Mouse (Mus musculus): ENCODE measurements at regions not wholly inside any gene's neighbourhood (a gene's known extent, or its start where the extent isn't known, plus 50 kb on each side); places are given as distances from the start of the nearest gene placed in this dataset.
"Not testable (repeated sequence)": the region's sequence is repeated elsewhere in the genome, so short reads cannot be mapped to it uniquely, and the experiment has no call there.

DNA sequence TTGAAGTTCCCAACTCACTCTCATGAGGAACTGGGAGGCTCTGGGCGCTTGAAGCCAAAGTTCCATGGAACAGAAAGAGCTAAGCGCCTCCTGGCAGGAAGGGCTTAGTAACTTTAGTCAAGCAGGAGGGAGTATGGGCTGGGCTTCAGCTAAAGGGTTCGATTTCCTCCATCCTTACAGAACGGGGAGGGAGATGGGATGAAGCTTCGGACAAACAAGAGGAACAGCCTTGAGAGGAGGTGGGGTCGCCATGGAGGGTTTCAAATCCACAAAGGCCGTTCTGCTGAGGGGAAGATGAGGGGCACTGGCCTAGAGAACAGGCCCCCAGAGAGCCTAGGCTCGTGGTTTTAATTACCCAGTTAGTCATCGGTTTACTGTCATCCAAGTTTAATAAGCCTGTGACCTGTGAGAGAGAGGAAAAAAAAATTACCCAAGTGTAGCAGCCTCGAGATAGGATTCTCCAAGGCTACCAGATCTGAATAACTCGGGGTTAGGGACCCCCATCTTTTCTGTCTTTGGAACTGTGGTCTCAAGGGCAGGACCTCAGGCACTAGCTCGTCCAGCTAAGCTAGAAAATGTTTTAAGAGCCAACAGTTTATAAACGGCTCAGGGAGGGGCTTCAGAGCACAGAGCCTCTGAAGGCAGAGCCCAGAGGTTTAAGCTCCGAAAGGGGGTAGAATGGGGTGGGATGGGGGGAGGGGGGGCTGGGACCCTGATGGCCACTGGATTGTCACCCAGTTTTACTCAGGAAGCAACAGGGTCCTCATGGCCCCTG lies 102.1 kb upstream of the Gm9887 start:
- H3K4me1 ChIP-seq (ENCODE audit: control insufficient read depth, insufficient read depth, low read length) = peaks cover 5% of the 10 kb centered on the region; the same call in 1 of the 2 replicates
- WGBS = 41% methylated on average over 14 of the region's 14 CpGs
- no peak for TF ChIP-seq CTCF (IDR thresholded peaks at IDR 0.05; ENCODE audit: insufficient read depth, low read length)
- no peak for TF ChIP-seq POLR2A (IDR thresholded peaks at IDR 0.05; ENCODE audit: borderline replicate concordance, extremely low read depth, low read depth, low read length)
- H3K4me3 ChIP-seq (replicated peaks; ENCODE audit: extremely low read depth, low read depth, low read length) = no peak overlapping the region
- DNase-seq = no peak

DNA sequence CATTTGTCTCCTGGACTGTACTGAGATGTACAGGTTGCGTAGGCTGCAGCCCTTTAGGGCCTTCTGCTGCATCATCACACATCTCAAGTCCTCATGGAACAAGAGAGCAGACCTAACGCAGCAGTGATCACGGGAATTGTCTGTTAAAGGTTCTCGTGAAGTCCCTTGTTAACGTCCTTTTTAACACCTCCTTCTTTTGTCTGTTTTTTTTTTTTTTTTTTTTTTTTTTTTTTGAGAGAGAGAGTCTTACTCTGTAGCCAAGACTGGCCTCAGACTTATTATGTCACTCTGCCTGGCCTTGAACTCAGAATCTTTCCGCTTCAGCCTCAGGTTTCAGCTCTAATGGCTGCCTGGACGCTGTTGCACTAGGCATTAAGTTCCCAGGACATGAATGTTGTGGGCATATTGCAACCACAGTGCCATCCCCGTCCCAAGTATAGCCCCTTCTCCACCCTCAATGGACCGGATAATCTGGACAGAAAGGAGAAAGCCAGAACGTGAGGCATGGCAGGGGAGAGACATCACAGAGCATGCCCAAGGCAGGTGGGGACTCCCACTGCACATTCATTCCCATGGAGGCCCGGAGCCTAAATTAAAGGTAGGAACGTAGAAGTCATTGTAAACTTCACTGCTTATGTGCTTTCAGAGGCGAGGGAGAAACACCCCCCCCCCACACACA lies 101.3 kb upstream of the Gm9887 start:
- Histone ChIP-seq H3K4me1 (ENCODE audit: control insufficient read depth, insufficient read depth, low read length) (peaks cover 5% of the 10 kb centered on the region; the same call in 1 of the 2 replicates), H3K4me3 (replicated peaks; ENCODE audit: extremely low read depth, low read depth, low read length) (no peak overlapping the region)
- TF ChIP-seq CTCF (IDR thresholded peaks at IDR 0.05; ENCODE audit: insufficient read depth, low read length) (no peak), POLR2A (IDR thresholded peaks at IDR 0.05; ENCODE audit: borderline replicate concordance, extremely low read depth, low read depth, low read length) (no peak)
- DNase-seq = no peak
- WGBS = 85% methylated on average over 13 of the region's 13 CpGs

DNA sequence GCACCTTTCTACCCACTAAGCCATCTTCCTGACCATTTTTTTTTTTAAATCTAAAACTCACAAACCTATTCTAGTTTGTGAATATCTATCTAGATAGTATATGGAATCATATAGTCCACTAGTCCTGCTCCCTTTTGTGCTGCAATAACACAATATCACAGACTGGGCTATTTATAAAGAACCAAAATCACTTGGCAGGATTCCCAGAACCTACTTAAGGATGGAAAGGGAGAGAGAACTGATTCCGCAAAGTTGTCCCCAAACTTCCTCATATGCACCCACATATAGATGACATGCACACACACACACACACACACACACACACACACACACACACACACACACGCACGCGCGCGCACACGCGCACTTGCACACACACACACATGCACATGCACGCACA lies 100.7 kb upstream of the Gm9887 start:
- Histone ChIP-seq H3K4me3 (replicated peaks; ENCODE audit: extremely low read depth, low read depth, low read length) (no peak overlapping the region), H3K4me1 (ENCODE audit: control insufficient read depth, insufficient read depth, low read length) (peaks cover 5% of the 10 kb centered on the region; the same call in 1 of the 2 replicates)
- TF ChIP-seq CTCF (IDR thresholded peaks at IDR 0.05; ENCODE audit: insufficient read depth, low read length) (no peak), POLR2A (IDR thresholded peaks at IDR 0.05; ENCODE audit: borderline replicate concordance, extremely low read depth, low read depth, low read length) (no peak)
- 84% methylated on average over 9 of the region's 9 CpGs for WGBS
- no peak for DNase-seq

DNA sequence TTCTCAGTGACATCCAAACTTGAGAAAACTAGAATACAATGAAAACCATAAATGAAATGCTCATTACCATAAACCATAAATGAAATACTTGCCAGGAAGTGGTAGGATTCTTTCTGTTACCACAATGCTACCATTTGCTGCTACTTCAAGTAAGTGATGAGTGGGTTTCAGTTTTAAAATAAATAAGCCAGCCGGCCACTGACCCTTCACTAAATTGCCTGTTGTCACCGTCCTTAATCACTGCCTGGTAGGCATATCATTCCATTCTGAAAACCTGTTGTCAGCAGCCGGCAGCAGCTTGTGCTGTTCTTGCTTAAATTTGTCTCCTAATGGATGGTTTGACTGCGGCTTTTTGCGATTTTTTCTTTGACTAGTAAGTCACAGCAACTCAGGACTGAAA lies 99.6 kb upstream of the Gm9887 start:
- no peak for DNase-seq
- peaks cover 4% of the 10 kb centered on the region; the same call in 1 of the 2 replicates for H3K4me1 ChIP-seq (ENCODE audit: control insufficient read depth, insufficient read depth, low read length)
- TF ChIP-seq CTCF (IDR thresholded peaks at IDR 0.05; ENCODE audit: insufficient read depth, low read length) = no peak
- TF ChIP-seq POLR2A (IDR thresholded peaks at IDR 0.05; ENCODE audit: borderline replicate concordance, extremely low read depth, low read depth, low read length) = no peak
- 69% methylated on average over 5 of the region's 5 CpGs for WGBS
- H3K4me3 ChIP-seq (replicated peaks; ENCODE audit: extremely low read depth, low read depth, low read length) = no peak overlapping the region

DNA sequence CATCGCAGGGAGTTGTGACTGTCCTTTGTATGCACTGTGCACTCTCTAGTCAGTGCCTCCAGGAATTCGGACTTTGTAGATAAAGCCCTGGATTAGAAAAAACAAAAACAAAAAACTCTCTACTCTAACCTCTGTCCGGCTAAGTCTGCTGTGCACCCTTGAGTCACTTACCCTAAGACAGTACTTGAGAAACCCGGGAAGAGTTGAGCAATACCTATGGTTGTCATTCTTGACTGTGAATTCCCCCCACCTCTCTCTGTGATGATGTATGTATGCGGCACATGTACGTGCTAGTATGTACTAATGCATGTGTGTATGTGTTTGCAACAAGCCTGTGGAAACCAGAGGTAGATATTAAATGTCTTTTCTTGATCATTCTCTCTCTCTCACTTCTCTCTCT lies 96.7 kb upstream of the Gm9887 start:
- 74% methylated on average over 6 of the region's 6 CpGs for WGBS
- TF ChIP-seq POLR2A (IDR thresholded peaks at IDR 0.05; ENCODE audit: borderline replicate concordance, extremely low read depth, low read depth, low read length) = no peak
- TF ChIP-seq CTCF (IDR thresholded peaks at IDR 0.05; ENCODE audit: insufficient read depth, low read length) = no peak

DNA sequence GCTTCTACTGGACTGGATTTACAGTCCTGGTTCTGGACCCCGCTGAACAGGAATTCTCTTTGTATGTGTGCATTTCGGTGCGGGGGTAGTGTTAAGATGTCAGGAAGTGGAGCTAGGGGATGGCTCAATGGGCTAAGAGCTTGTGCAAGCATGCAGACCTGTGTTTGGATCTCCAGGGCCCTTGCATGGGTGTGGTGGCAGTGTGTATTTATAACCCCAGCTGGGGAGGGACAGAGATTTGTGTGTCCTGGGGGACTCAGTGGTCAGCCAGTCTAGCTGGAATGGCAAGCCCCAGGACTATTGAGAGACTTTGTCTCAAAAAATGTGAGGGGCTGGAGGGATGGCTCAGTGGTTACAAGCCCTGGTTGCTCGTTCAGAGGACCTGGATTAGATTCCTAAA lies 95.1 kb upstream of the Gm9887 start:
- no peak for DNase-seq
- Histone ChIP-seq H3K4me3 (replicated peaks; ENCODE audit: extremely low read depth, low read depth, low read length) (no peak overlapping the region), H3K4me1 (ENCODE audit: control insufficient read depth, insufficient read depth, low read length) (no peaks in the 10 kb centered on the region)
- TF ChIP-seq POLR2A (IDR thresholded peaks at IDR 0.05; ENCODE audit: borderline replicate concordance, extremely low read depth, low read depth, low read length) = no peak
- TF ChIP-seq CTCF (IDR thresholded peaks at IDR 0.05; ENCODE audit: insufficient read depth, low read length) = no peak
- WGBS = 44% methylated on average over 4 of the region's 4 CpGs

More for the DNA sequence above, 96.7 kb upstream of the Gm9887 start:
- H3K4me1 ChIP-seq (ENCODE audit: control insufficient read depth, insufficient read depth, low read length) = peaks cover 2% of the 10 kb centered on the region; the same call in 1 of the 2 replicates
- no peak for DNase-seq
- no peak overlapping the region for H3K4me3 ChIP-seq (replicated peaks; ENCODE audit: extremely low read depth, low read depth, low read length)

DNA sequence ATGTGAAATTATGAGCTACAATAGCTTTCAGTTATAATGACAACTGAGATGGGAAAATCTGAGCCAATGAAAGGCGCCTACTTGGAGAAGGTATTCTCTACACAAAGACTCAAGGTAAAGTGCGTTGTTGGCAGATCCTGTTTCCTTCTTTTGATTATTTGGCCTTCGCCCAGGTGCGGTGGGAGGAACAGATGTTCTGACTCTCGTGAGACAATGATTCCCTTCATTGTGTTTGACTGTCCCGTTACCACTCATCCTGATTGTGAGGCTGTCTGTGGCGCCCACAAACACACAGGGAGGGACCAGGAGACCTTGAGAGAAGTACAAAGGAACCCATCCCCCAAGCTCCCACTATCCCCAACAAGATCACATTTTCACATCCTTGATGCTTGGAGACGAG lies 92.6 kb upstream of the Gm9887 start:
- no peak for DNase-seq
- Histone ChIP-seq H3K4me1 (ENCODE audit: control insufficient read depth, insufficient read depth, low read length) (peaks cover 5% of the 10 kb centered on the region), H3K4me3 (replicated peaks; ENCODE audit: extremely low read depth, low read depth, low read length) (no peak overlapping the region)
- 76% methylated on average over 8 of the region's 8 CpGs for WGBS
- no peak for TF ChIP-seq POLR2A (IDR thresholded peaks at IDR 0.05; ENCODE audit: borderline replicate concordance, extremely low read depth, low read depth, low read length)
- TF ChIP-seq CTCF (IDR thresholded peaks at IDR 0.05; ENCODE audit: insufficient read depth, low read length) = no peak

DNA sequence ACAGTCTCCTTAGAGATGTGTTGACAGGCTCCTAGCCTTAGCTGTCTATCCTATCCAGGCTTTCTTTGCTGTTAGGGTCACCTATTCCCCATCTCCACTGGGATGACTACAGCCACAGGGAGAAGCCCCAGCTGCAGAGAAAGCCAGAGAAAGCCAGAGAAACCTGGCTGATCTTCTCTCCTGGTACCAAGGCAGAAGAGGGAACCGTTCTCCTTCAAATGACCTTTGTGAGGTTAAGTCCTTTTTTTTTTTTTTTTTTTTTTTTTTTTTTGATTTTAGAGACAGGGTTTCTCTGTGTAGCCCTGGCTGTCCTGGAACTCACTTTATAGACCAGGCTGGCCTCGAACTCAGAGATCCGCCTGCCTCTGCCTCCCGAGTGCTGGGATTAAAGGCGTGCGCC lies 91.1 kb upstream of the Gm9887 start:
- peaks cover 13% of the 10 kb centered on the region for H3K4me1 ChIP-seq (ENCODE audit: control insufficient read depth, insufficient read depth, low read length)
- H3K4me3 ChIP-seq (replicated peaks; ENCODE audit: extremely low read depth, low read depth, low read length); DNase-seq: not testable (repeated sequence)
- WGBS = 91% methylated on average over 6 of the region's 6 CpGs

DNA sequence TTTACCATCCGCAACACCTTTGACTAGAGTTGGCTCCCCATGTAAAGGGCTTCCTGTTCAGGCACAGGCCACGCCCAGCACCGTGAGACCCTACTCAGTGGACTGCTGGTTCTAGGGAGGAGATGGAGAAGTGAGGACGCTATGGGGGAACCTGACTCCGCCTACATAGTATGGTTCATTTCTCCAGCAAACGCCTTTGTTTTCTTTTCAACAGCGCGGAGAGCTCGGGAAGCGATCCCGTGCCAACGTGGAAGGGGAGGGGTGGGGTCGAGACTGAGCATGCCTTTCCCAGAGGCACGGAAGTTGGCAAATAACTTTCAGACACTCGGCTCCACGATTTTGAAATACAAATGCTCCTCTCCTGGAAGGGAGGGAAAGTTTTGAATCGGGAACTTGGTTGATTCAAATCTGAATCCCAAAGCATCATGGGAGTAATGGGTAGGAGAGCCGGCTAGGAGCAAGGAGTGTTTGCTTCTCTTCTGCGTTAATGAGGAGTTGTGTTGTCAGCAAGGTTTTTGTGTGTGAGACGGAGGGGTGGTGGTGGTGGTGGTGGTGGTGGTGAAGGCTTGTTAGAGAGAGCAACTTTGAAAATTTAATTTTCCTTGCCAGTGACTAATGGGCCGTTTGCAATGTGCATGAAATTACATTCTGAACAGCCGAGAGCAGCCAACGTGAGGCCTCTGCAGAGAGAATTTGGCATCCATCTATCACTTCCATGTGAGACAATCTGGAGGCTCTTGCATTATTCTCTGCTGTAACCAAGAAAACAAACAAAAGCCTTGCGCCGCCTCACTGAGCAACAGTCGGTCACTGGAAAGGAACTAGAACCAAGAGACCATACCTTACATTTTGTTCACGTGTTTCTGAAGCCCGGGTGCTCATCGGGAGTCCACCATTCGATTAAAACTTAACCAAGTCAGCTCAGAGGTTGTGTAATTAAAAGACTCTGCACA lies 89.9 kb upstream of the Gm9887 start:
- no peak for TF ChIP-seq CTCF (IDR thresholded peaks at IDR 0.05; ENCODE audit: insufficient read depth, low read length)
- no peak for TF ChIP-seq POLR2A (IDR thresholded peaks at IDR 0.05; ENCODE audit: borderline replicate concordance, extremely low read depth, low read depth, low read length)
- H3K4me1 ChIP-seq (ENCODE audit: control insufficient read depth, insufficient read depth, low read length) = peaks cover 17% of the 10 kb centered on the region
- 8% methylated on average over 30 of the region's 30 CpGs for WGBS
- DNase-seq = peak; percentile 69
- peak overlapping the region; percentile 86 for H3K4me3 ChIP-seq (replicated peaks; ENCODE audit: extremely low read depth, low read depth, low read length)
